Mouse (Mus musculus) lung, adult 2 months (tissue): ENCODE data around the gene U2surp. TPM values are rescaled to one million over a fixed set of nuclear protein-coding genes. Genes with fewer than 3 reads are reported as not detected.
"Not testable (repeated sequence)": the region's sequence is repeated elsewhere in the genome, so short reads cannot be mapped to it uniquely, and the experiment has no call there.

ENCODE experiments used
- DNase-seq: peaks from one replicate; pipeline ENCODE4 v3.0.0; 2022
- H3K4me1 ChIP-seq: fragments of 200-500 bp; 2 replicates; pipeline ENCODE4 v1.6.1; 2011; ENCODE audit warnings: low read length; ENCODE audit not compliant: control insufficient read depth, insufficient read depth
- H3K4me3 ChIP-seq: fragments of 200-500 bp; replicated peaks from 2 replicates; pipeline ENCODE3; 2011; ENCODE audit warnings: low read depth, mild to moderate bottlenecking, control low read depth, low read length; ENCODE audit errors: extremely low read depth
- CTCF ChIP-seq: fragments of 200-500 bp; IDR thresholded peaks from 2 replicates; pipeline ENCODE4 v1.5.1; 2011; ENCODE audit warnings: mild to moderate bottlenecking, low read length, control low read depth; ENCODE audit not compliant: insufficient read depth
- POLR2A ChIP-seq: fragments of 200-500 bp; IDR thresholded peaks from 2 replicates; pipeline ENCODE4 v1.6.1; 2011; ENCODE audit warnings: low read depth, mild to moderate bottlenecking, control low read depth, low read length, borderline replicate concordance; ENCODE audit errors: extremely low read depth
- WGBS: fragments of 180-500 bp; shearing (Covaris S2); methylation state at CpG from one replicate; pipeline ENCODE4 v1.1.7; 2018; 5-methylcytosine and 5-hydroxymethylcytosine counted together
- polyA plus RNA-seq: library from polyadenylated mRNA; depleted of rRNA; stranded (reverse); fragments of >200 nt; gene quantifications from 2 replicates; pipeline ENCODE4 v1.2.3, GENCODE M21; 2012

U2surp gene
- polyA plus RNA-seq, 1 experiment: 3.7 TPM

DNA sequence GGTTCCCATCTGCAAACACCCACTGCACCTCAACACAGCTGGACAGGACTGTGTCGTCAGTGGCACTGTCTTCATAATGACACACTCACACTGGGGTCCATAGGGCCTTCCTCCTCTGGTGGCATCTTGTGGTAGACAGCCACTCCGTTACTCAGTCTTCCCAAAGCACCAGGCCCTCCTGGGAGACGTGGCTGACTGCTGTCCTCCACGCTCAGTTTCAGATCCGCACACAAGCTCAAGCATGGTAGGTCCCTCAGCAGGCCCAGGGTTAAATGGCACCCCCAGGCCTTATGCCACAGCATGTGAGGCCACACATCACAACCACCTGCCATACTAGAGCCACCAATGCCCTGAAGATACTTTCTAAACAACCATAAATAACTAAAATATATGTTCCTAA lies 33.4 kb downstream of the U2surp start:
- DNase-seq: no peak
- Histone ChIP-seq H3K4me1 (no peaks in the 10 kb centered on the region), H3K4me3 (no peak overlapping the region)
- 87% methylated on average over 5 of the region's 5 CpGs for WGBS
- TF ChIP-seq CTCF: no peak
- no peak for TF ChIP-seq POLR2A

DNA sequence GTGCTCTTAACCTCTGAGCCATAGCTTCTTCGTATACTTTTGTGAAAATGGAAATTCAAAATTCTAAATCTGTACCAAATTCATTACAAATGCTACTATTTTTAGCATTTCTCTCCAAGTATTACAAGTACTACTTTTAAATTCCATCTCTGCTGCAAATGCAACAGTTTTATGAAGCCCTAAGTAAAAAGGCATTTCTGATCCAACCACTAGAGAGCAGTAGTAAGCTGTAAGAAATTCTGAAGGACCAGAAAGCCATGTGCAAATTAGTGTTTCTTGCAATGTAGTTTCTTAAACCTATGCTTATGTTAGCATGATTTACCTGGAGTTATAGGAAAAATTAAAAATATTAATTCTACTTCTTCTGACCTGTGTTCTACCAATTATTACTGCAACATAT lies 38.9 kb downstream of the U2surp start:
- no peak overlapping the region for H3K4me3 ChIP-seq
- no peak for DNase-seq
- TF ChIP-seq CTCF (peak; percentile 33; the same call in 1 of the 2 replicates), POLR2A (no peak)
- 74% methylated on average over 1 of the region's 1 CpGs for WGBS
- no peaks in the 10 kb centered on the region for H3K4me1 ChIP-seq

- DNase-seq, H3K4me3 ChIP-seq, H3K4me1 ChIP-seq: not testable (repeated sequence)
- WGBS: 80% methylated on average over 7 of the region's 7 CpGs
Measured at GRCm38 (mm10) chr9:95469011-95469576, 42.7 kb downstream of the U2surp start.

DNA sequence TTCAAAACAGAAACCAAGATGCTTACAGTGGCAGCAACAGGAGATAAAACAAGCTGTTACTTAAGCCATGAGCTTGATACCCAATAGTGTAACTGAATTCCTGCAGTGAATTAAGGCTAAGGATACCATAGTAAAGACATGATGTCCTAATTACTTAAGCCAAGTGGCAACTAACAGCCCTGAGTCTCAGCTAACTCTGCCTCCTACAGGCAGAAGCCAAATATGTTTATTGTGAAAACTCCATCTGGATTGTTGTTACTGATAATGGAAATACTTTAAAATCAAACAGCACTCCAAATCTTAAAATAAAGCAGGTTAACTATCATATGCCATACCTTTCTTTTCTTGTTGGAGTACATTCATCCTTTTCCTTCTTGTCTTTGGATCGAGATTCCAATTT lies 47.8 kb downstream of the U2surp start:
- no peak for TF ChIP-seq POLR2A
- no peak for TF ChIP-seq CTCF
- Histone ChIP-seq H3K4me1 (no peaks in the 10 kb centered on the region), H3K4me3 (no peak overlapping the region)
- WGBS: 96% methylated on average over 1 of the region's 1 CpGs
- no peak for DNase-seq

DNA sequence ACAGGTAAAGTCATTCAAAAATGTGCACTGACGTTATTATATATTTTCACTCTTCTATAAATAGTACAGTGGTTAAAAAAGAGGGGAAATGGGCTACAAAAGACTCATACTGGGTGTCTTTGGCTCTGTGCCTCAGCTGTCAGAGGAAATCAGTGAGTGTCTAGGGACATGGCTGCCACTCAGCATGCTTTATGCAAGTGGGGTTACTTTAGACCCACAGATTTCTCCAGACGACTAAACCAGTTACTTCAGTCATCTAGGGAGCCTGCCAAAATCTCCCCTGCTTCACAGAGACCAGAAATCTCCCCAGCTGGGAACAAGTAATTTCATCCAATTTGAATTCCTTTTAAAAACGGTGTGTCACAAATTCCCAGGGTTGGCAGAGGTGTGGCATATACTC lies 59.9 kb downstream of the U2surp start:
- 40% methylated on average over 3 of the region's 3 CpGs for WGBS
- TF ChIP-seq POLR2A (no peak), CTCF (no peak)
- no peaks in the 10 kb centered on the region for H3K4me1 ChIP-seq
- DNase-seq: no peak
- no peak overlapping the region for H3K4me3 ChIP-seq

DNA sequence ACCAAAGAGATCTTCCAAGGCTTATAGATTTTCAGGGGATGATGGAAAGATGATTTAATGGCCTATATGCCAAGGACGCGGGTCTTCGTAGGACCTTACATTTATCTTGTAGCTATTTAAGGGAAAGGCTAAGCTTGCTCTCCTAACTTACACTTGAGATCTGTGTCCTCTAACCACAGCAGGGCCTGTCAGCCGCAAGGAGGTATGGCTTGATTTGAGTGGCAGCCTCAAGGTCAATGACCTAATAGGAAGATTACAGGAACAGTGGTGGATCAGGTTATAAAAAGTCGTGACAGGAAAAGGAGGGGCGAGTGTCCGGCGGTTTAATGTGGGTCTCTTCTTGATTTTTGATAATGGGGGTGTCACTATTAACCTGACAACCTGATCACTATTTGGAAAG lies 61.2 kb downstream of the U2surp start:
- WGBS: 94% methylated on average over 8 of the region's 8 CpGs
- Histone ChIP-seq H3K4me3 (no peak overlapping the region), H3K4me1 (no peaks in the 10 kb centered on the region)
- no peak for DNase-seq
- TF ChIP-seq CTCF (no peak), POLR2A (no peak)

DNA sequence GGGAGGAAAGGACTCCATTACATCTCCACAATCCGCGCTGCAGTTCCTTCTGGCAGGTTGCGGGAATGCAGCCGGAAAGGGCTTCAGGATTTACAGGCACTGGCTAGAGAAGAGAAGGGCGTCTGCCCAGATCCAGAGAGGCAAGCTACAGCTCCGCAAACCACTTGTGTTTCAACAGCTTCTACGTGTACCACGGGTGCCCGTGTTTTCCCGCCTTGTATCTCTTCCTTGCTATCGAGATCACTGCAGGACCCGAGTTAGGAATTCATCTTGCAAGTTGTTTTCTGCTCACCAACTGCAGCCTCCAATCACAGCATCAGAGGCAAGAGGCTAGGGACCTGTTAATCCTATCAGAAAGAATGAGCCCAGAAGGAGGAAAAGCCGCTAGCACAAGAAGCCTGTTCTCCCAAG lies 69.5 kb downstream of the U2surp start:
- DNase-seq: no peak
- Histone ChIP-seq H3K4me3 (no peak overlapping the region), H3K4me1 (no peaks in the 10 kb centered on the region)
- TF ChIP-seq CTCF (no peak), POLR2A (no peak)
- 13% methylated on average over 13 of the region's 13 CpGs for WGBS

DNA sequence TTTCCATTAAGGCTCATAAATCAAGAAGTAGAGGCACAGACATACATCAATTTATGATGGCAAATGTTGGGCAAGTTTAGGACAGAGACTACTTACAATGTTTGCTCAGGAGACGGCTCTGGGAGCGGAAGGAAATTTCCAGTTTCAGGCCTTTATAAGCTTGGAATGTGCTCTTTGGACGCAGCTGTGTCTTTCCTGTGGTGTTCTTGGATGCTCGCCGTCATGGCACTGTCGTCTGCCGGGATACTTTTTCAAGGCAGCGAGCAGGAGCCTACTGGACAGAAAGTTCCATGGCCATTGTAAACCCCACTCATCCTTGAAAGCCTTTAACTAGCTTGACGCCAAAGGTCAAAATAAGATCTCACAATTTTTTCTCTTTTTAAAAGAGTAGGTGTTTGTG lies 73.9 kb downstream of the U2surp start:
- Histone ChIP-seq H3K4me3 (no peak overlapping the region), H3K4me1 (no peaks in the 10 kb centered on the region)
- TF ChIP-seq CTCF (no peak), POLR2A (no peak)
- DNase-seq: no peak
- 77% methylated on average over 9 of the region's 9 CpGs for WGBS

GRCm38 (mm10) chr9:95436294-95436613 lies 75.5 kb downstream of the U2surp start:
- no peak for DNase-seq
- WGBS: 70% methylated on average over 4 of the region's 4 CpGs
- no peak for TF ChIP-seq CTCF
- Histone ChIP-seq H3K4me3 (no peak overlapping the region), H3K4me1 (no peaks in the 10 kb centered on the region)

GRCm38 (mm10) chr9:95435506-95436293 lies 76.1 kb downstream of the U2surp start:
- no peak for TF ChIP-seq POLR2A
- no peak for TF ChIP-seq CTCF
- DNase-seq: no peak
- WGBS: 80% methylated on average over 20 of the region's 20 CpGs
- no peak overlapping the region for H3K4me3 ChIP-seq
- no peaks in the 10 kb centered on the region for H3K4me1 ChIP-seq

DNA sequence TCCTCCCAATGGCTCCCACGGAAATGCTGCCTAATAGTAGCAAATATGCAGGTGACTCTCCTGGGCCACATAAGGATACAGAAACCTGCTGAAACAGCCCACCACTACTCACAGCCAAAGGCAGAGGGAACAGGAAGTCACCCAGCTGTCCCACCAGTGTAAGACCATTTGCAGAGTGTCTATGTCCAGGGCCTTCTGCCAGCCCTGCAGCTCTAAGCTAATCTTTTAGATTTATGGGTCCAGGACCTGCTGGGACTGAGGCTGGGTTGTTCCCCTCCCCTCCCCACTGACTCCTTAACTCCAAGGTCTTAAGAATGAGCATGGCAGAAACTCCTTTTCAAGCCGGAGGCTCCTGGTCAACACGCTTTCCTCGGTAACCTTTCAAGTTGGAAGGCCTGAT lies 83.5 kb downstream of the U2surp start:
- H3K4me1 ChIP-seq: no peaks in the 10 kb centered on the region
- WGBS: 78% methylated on average over 4 of the region's 4 CpGs

More for the DNA sequence above, 83.5 kb downstream of the U2surp start:
- no peak overlapping the region for H3K4me3 ChIP-seq
- no peak for TF ChIP-seq CTCF
- TF ChIP-seq POLR2A: no peak
- no peak for DNase-seq
